Mouse (Mus musculus): Measurements from ENCODE around the gene Ubc. TPM values are rescaled to one million over a fixed set of nuclear protein-coding genes. Genes with fewer than 3 reads are reported as not detected.

The Ubc gene
- polyA plus RNA-seq, 1 experiment from 2014 or later: 1,127 TPM

Other genes with a start within 250 kb of the Ubc start
- gene Ncor2, start 211.0 kb downstream of the Ubc start, polyA plus RNA-seq (2015; fragmentation: Nextera tagmentation; extraction: Ambion mirVana): 29.2 and 30.4 TPM in 2 replicates
- gene Scarb1, start 49.1 kb downstream of the Ubc start, polyA plus RNA-seq (2015; fragmentation: Nextera tagmentation; extraction: Ambion mirVana): 28.8 and 33.2 TPM in 2 replicates
- gene Gm10382, start 880 bp downstream of the Ubc start, polyA plus RNA-seq (2015; fragmentation: Nextera tagmentation; extraction: Ambion mirVana): 0.52 and 0.73 TPM in 2 replicates
- 9.0 and 10.6 TPM in 2 replicates for gene Dhx37, start 43.9 kb upstream of the Ubc start, polyA plus RNA-seq (2015; fragmentation: Nextera tagmentation; extraction: Ambion mirVana)
- gene Bri3bp, start 51.4 kb upstream of the Ubc start, polyA plus RNA-seq (2015; fragmentation: Nextera tagmentation; extraction: Ambion mirVana): 33.3 and 33.8 TPM in 2 replicates
- gene Aacs, start 85.6 kb upstream of the Ubc start, polyA plus RNA-seq (2015; fragmentation: Nextera tagmentation; extraction: Ambion mirVana): 65.5 and 69.2 TPM in 2 replicates
- 3.0 TPM in 2 replicates for gene Tmem132b, start 141.6 kb upstream of the Ubc start, polyA plus RNA-seq (2015; fragmentation: Nextera tagmentation; extraction: Ambion mirVana)